Mouse (Mus musculus): Measurements from ENCODE around the gene Vmn1r176.
"Not testable (repeated sequence)": the region's sequence is repeated elsewhere in the genome, so short reads cannot be mapped to it uniquely, and the experiment has no call there.

The Vmn1r176 gene

GRCm38 (mm10) chr7:23837272-23837671 is at the start of gene Vmn1r176:
Vmn1r176 (minus strand) TSS chr7:23837372.
- not testable (repeated sequence) for DNase-seq (ENCODE audit: low spot score in 2 of 2)

- DNase-seq (ENCODE audit: low spot score in 2 of 2) = not testable (repeated sequence)
Measured at GRCm38 (mm10) chr7:23876918-23877317, 39.7 kb upstream of the Vmn1r176 start.

GRCm38 (mm10) chr7:23866349-23866748 is 29.2 kb upstream of the Vmn1r176 start, which contains the start of gene Vmn1r177:
Vmn1r177 (minus strand) TSS chr7:23866449.
- not testable (repeated sequence) for DNase-seq (ENCODE audit: low spot score in 2 of 2)

GRCm38 (mm10) chr7:23810543-23810942 is 26.6 kb downstream of the Vmn1r176 start, which contains the start of gene Vmn1r175:
Vmn1r175 (minus strand) TSS chr7:23810643.
- not testable (repeated sequence) for DNase-seq (ENCODE audit: low spot score in 2 of 2)

- no peak for DNase-seq (ENCODE audit: low spot score in 2 of 2)
Measured at GRCm38 (mm10) chr7:23784526-23784925, 52.6 kb downstream of the Vmn1r176 start.

All from thymus, postnatal 10 days (tissue).